In the genomic region with DNA sequence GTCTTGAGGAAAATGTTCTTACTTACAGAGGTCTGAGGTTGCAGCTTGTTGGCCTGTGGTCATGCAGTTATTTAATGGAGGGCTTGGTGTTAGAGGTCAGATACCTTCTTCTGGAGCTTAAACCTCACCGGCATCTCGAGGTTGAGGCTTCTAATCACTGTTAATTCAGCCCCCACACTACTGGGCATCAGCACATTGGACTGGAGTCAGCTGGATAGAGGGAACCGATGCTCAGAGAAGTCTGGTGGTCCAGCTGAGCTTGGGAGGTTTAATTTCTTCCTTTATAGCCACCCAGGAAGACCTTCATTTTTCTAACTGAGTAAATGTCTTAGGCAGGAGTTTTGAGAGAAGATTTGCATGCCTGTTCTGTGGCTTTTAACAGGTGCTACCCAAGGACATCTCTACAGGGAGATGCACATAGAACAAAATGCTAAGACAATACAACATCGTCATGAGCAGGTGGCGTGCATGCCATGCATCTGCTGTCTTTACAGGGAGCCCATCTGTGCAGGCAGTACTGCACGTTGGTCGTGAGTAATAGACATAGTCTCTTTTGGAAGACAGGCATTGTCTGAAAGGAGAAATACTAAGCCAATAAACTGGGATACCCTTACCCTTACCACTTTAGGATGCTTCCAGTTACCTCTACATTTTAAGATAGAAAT, we compare ENCODE assay signal across 19 mouse cellular contexts.
DNase-seq lines count a peak whose midpoint lies in the region; ATAC-seq and TF ChIP-seq lines count a peak whose summit lies in the region.
"Had no signal": no experiment of that assay in that cellular context is flagged by ENCODE, and none has a peak within 500 bp of the region (broad histone marks: within the 10 kb centered on the region; RNA-seq: fewer than 3 reads in every experiment).

No protein-coding gene starts in this region.

- H3K4me1 ChIP-seq in midbrain, postnatal 0 days (ENCODE audit: insufficient read depth, low read length), result peaks cover 4% of the 10 kb centered on the region; the same call in 1 of the 2 replicates
- no peaks in the 10 kb centered on the region for H3K4me1 ChIP-seq in midbrain, embryonic 11.5 days (ENCODE audit: control insufficient read depth, insufficient read depth, low read length)
- H3K4me1 ChIP-seq: embryonic facial prominence, embryonic 13.5 days; liver, embryonic 13.5 days; stomach, embryonic 15.5 days had no signal

- H3K36me3 ChIP-seq in midbrain, postnatal 0 days (ENCODE audit: insufficient read depth, low read length), result no peaks in the 10 kb centered on the region
- no peaks in the 10 kb centered on the region for H3K36me3 ChIP-seq in midbrain, embryonic 11.5 days (ENCODE audit: control insufficient read depth, insufficient read depth, low read length)
- H3K36me3 ChIP-seq: embryonic facial prominence, embryonic 13.5 days; liver, embryonic 13.5 days; neural tube, embryonic 13.5 days; stomach, embryonic 15.5 days had no signal

- no peak for TF ChIP-seq CTCF in midbrain, postnatal 0 days (IDR thresholded peaks at IDR 0.05)

- no peak overlapping the region for H3K9ac ChIP-seq in midbrain, postnatal 0 days (replicated peaks; ENCODE audit: low read length, poor library complexity, severe bottlenecking)
- no peak overlapping the region for H3K9ac ChIP-seq in midbrain, embryonic 11.5 days (ENCODE audit: low read length)
- H3K9ac ChIP-seq: embryonic facial prominence, embryonic 13.5 days; liver, embryonic 13.5 days; neural tube, embryonic 13.5 days; stomach, embryonic 15.5 days had no signal

- no peak overlapping the region for H3K4me3 ChIP-seq in midbrain, postnatal 0 days (ENCODE audit: low read depth, low read length)
- no peak overlapping the region for H3K4me3 ChIP-seq in midbrain, embryonic 11.5 days (ENCODE audit: low read depth, low read length)
- H3K4me3 ChIP-seq: embryonic facial prominence, embryonic 13.5 days; gastrocnemius, adult 2 months; liver, embryonic 13.5 days; neural tube, embryonic 13.5 days; stomach, embryonic 15.5 days had no signal

- no peaks in the 10 kb centered on the region for H3K27me3 ChIP-seq in midbrain, postnatal 0 days (ENCODE audit: insufficient read depth, low read length)
- no peaks in the 10 kb centered on the region for H3K27me3 ChIP-seq in midbrain, embryonic 11.5 days (ENCODE audit: control insufficient read depth, insufficient read depth, low read length)
- H3K27me3 ChIP-seq: embryonic facial prominence, embryonic 13.5 days; liver, embryonic 13.5 days; neural tube, embryonic 13.5 days; stomach, embryonic 15.5 days had no signal

- DNase-seq in cerebellum, postnatal 4 days (ENCODE audit: low spot score in 2 of 2), result no peak
- peak; percentile 49 for DNase-seq in midbrain, postnatal 0 days (ENCODE audit: low spot score)
- no peak for DNase-seq in midbrain, embryonic 11.5 days (ENCODE audit: low spot score, missing footprints)
- DNase-seq in cerebellum, postnatal 36 days, result peak; percentile 77 to 82
- DNase-seq in layer of hippocampus, postnatal 25 days (ENCODE audit: extremely low spot score in 1 of 2, low spot score in 1 of 2), result peak; percentile 37 to 48
- DNase-seq in adrenal gland, adult 2 months, result no peak
- no peak for DNase-seq in ovary, adult 18-20 months (ENCODE audit: low spot score)
- DNase-seq: gastrocnemius, adult 2 months; heart, adult 18-20 months; kidney, adult 8-10 months; kidney, postnatal 4 days; liver, embryonic 13.5 days; thymus, postnatal 25 days had no signal

- 81% methylated on average over 7 of the region's 7 CpGs for WGBS in midbrain, postnatal 0 days
- 78% methylated on average over 7 of the region's 7 CpGs for WGBS in midbrain, embryonic 11.5 days

- no peak overlapping the region for H3K27ac ChIP-seq in midbrain, postnatal 0 days (ENCODE audit: low read depth, low read length)
- no peak overlapping the region for H3K27ac ChIP-seq in midbrain, embryonic 11.5 days (ENCODE audit: low read depth, low read length)
- H3K27ac ChIP-seq: embryonic facial prominence, embryonic 13.5 days; gastrocnemius, adult 2 months; liver, embryonic 13.5 days; neural tube, embryonic 13.5 days; stomach, embryonic 15.5 days had no signal

- peak; percentile 85; the same call in 1 of the 2 replicates for ATAC-seq in cerebellum, adult (ENCODE audit: insufficient number of reproducible peaks, low FRiP score, low TSS enrichment)
- no peak for ATAC-seq in midbrain, postnatal 0 days (ENCODE audit: low FRiP score)
- no peak for ATAC-seq in midbrain, embryonic 11.5 days (ENCODE audit: low FRiP score)
- ATAC-seq: activated CD4-positive, CD25-positive, alpha-beta regulatory T cell, adult 4 months; lung, postnatal 0 days had no signal

- H3K9me3 ChIP-seq in midbrain, postnatal 0 days (ENCODE audit: low read length), result no peaks in the 10 kb centered on the region
- H3K9me3 ChIP-seq in midbrain, embryonic 11.5 days (ENCODE audit: control insufficient read depth, low read length), result no peaks in the 10 kb centered on the region
- H3K9me3 ChIP-seq: embryonic facial prominence, embryonic 13.5 days; liver, embryonic 13.5 days; neural tube, embryonic 13.5 days; stomach, embryonic 15.5 days had no signal

- H3K4me2 ChIP-seq in midbrain, postnatal 0 days (ENCODE audit: low read depth, low read length, poor library complexity, severe bottlenecking), result no peak overlapping the region
- no peak overlapping the region for H3K4me2 ChIP-seq in midbrain, embryonic 11.5 days
- H3K4me2 ChIP-seq: embryonic facial prominence, embryonic 13.5 days; liver, embryonic 13.5 days; neural tube, embryonic 13.5 days; stomach, embryonic 15.5 days had no signal

Comparison
In these comparisons a context has a peak if more than half of its experiments do, and no peak if none do; other contexts are left out.
1. DNase-seq: peak in midbrain, postnatal 0 days (single experiment), cerebellum, postnatal 36 days (2 of 2) and layer of hippocampus, postnatal 25 days (2 of 2); none in cerebellum, postnatal 4 days (0 of 2), midbrain, embryonic 11.5 days (single experiment), adrenal gland, adult 2 months (single experiment) and ovary, adult 18-20 months (single experiment).